Mouse (Mus musculus): ENCODE measurements around the gene Ptov1. TPM values are rescaled to one million over a fixed set of nuclear protein-coding genes. Genes with fewer than 3 reads are reported as not detected.
A peak's percentile ranks its signal among the peaks of the same experiment; 100 is the strongest.

Ptov1 gene
- polyA plus RNA-seq, 1 experiment from 2014 or later, result 350 TPM

GRCm38 (mm10) chr7:44840426-44840825, 29.2 kb downstream of the Ptov1 start:
- Histone ChIP-seq H3K4me1 (ENCODE audit: control insufficient read depth, insufficient read depth, low read length) (peaks cover 5% of the 10 kb centered on the region; the same call in 1 of the 2 replicates), H3K9me3 (replicated peaks; ENCODE audit: control insufficient read depth, low read length) (no peaks in the 10 kb centered on the region), H3K27me3 (ENCODE audit: control insufficient read depth, insufficient read depth, low read length) (peaks cover 9% of the 10 kb centered on the region), H3K4me2 (ENCODE audit: low read depth, low read length) (peak overlapping the region; percentile 61), H3K4me3 (ENCODE audit: low read depth, low read length) (no peak overlapping the region), H3K27ac (replicated peaks; ENCODE audit: low read depth, low read length) (no peak overlapping the region), H3K36me3 (replicated peaks; ENCODE audit: control insufficient read depth, insufficient read depth, low read depth, low read length) (peaks cover 8% of the 10 kb centered on the region), H3K9ac (replicated peaks; ENCODE audit: low read length) (no peak overlapping the region)
- 59% methylated on average over 14 of the region's 14 CpGs for WGBS
- ATAC-seq (replicated peaks; ENCODE audit: insufficient number of reproducible peaks, low FRiP score, low TSS enrichment, low read depth), result no peak
- no peak for DNase-seq (ENCODE audit: low spot score)

GRCm38 (mm10) chr7:44839491-44840191, 29.9 kb downstream of the Ptov1 start:
- peak overlapping the region; percentile 23 for H3K4me3 ChIP-seq (ENCODE audit: low read depth, low read length)
- H3K4me2 ChIP-seq (ENCODE audit: low read depth, low read length), result peak overlapping the region; percentile 61
- DNase-seq (ENCODE audit: low spot score), result peak; percentile 54
- no peak overlapping the region; the same call in 1 of the 2 replicates for H3K27ac ChIP-seq (replicated peaks; ENCODE audit: low read depth, low read length)
- H3K27me3 ChIP-seq (ENCODE audit: control insufficient read depth, insufficient read depth, low read length), result peaks cover 9% of the 10 kb centered on the region
- no peaks in the 10 kb centered on the region for H3K9me3 ChIP-seq (replicated peaks; ENCODE audit: control insufficient read depth, low read length)
- H3K9ac ChIP-seq (replicated peaks; ENCODE audit: low read length), result peak overlapping the region; percentile 47
- peaks cover 8% of the 10 kb centered on the region for H3K36me3 ChIP-seq (replicated peaks; ENCODE audit: control insufficient read depth, insufficient read depth, low read depth, low read length)
- H3K4me1 ChIP-seq (ENCODE audit: control insufficient read depth, insufficient read depth, low read length), result peaks cover 5% of the 10 kb centered on the region; the same call in 1 of the 2 replicates
- WGBS, result 1% methylated on average over 58 of the region's 58 CpGs
- ATAC-seq (replicated peaks; ENCODE audit: insufficient number of reproducible peaks, low FRiP score, low TSS enrichment, low read depth), result peak; percentile 24

GRCm38 (mm10) chr7:44839171-44839490, 30.5 kb downstream of the Ptov1 start:
- H3K4me1 ChIP-seq (ENCODE audit: control insufficient read depth, insufficient read depth, low read length), result peaks cover 5% of the 10 kb centered on the region; the same call in 1 of the 2 replicates
- no peak for ATAC-seq (replicated peaks; ENCODE audit: insufficient number of reproducible peaks, low FRiP score, low TSS enrichment, low read depth)
- H3K9me3 ChIP-seq (replicated peaks; ENCODE audit: control insufficient read depth, low read length), result no peaks in the 10 kb centered on the region
- peak overlapping the region; percentile 61 for H3K4me2 ChIP-seq (ENCODE audit: low read depth, low read length)
- peaks cover 9% of the 10 kb centered on the region for H3K27me3 ChIP-seq (ENCODE audit: control insufficient read depth, insufficient read depth, low read length)
- H3K4me3 ChIP-seq (ENCODE audit: low read depth, low read length), result peak overlapping the region; percentile 23
- DNase-seq (ENCODE audit: low spot score), result no peak
- WGBS, result 27% methylated on average over 11 of the region's 11 CpGs
- H3K27ac ChIP-seq (replicated peaks; ENCODE audit: low read depth, low read length), result no peak overlapping the region
- peaks cover 6% of the 10 kb centered on the region for H3K36me3 ChIP-seq (replicated peaks; ENCODE audit: control insufficient read depth, insufficient read depth, low read depth, low read length)
- H3K9ac ChIP-seq (replicated peaks; ENCODE audit: low read length), result no peak overlapping the region; the same call in 1 of the 2 replicates

- no peak overlapping the region for H3K27ac ChIP-seq (replicated peaks; ENCODE audit: low read depth, low read length)
- peaks cover 9% of the 10 kb centered on the region for H3K27me3 ChIP-seq (ENCODE audit: control insufficient read depth, insufficient read depth, low read length)
- WGBS, result 89% methylated on average over 6 of the region's 6 CpGs
- peaks cover 5% of the 10 kb centered on the region; the same call in 1 of the 2 replicates for H3K4me1 ChIP-seq (ENCODE audit: control insufficient read depth, insufficient read depth, low read length)
- H3K4me3 ChIP-seq (ENCODE audit: low read depth, low read length), result no peak overlapping the region
- no peaks in the 10 kb centered on the region for H3K9me3 ChIP-seq (replicated peaks; ENCODE audit: control insufficient read depth, low read length)
- H3K4me2 ChIP-seq (ENCODE audit: low read depth, low read length), result no peak overlapping the region
- ATAC-seq (replicated peaks; ENCODE audit: insufficient number of reproducible peaks, low FRiP score, low TSS enrichment, low read depth) (no peak), DNase-seq (ENCODE audit: low spot score) (no peak)
- no peak overlapping the region for H3K9ac ChIP-seq (replicated peaks; ENCODE audit: low read length)
- no peaks in the 10 kb centered on the region; the same call in 1 of the 2 replicates for H3K36me3 ChIP-seq (replicated peaks; ENCODE audit: control insufficient read depth, insufficient read depth, low read depth, low read length)
These were observed 31.5 kb downstream of the Ptov1 start for GRCm38 (mm10) chr7:44838073-44838472.

GRCm38 (mm10) chr7:44836423-44837053, 33.0 kb downstream of the Ptov1 start:
- H3K27me3 ChIP-seq (ENCODE audit: control insufficient read depth, insufficient read depth, low read length), result peaks cover 9% of the 10 kb centered on the region
- WGBS, result 81% methylated on average over 9 of the region's 9 CpGs
- no peak for ATAC-seq (replicated peaks; ENCODE audit: insufficient number of reproducible peaks, low FRiP score, low TSS enrichment, low read depth)
- no peaks in the 10 kb centered on the region for H3K9me3 ChIP-seq (replicated peaks; ENCODE audit: control insufficient read depth, low read length)
- DNase-seq (ENCODE audit: low spot score), result no peak
- no peak overlapping the region for H3K27ac ChIP-seq (replicated peaks; ENCODE audit: low read depth, low read length)
- no peak overlapping the region for H3K4me2 ChIP-seq (ENCODE audit: low read depth, low read length)
- H3K4me3 ChIP-seq (ENCODE audit: low read depth, low read length), result no peak overlapping the region
- H3K9ac ChIP-seq (replicated peaks; ENCODE audit: low read length), result no peak overlapping the region
- peaks cover 5% of the 10 kb centered on the region; the same call in 1 of the 2 replicates for H3K4me1 ChIP-seq (ENCODE audit: control insufficient read depth, insufficient read depth, low read length)
- no peaks in the 10 kb centered on the region; the same call in 1 of the 2 replicates for H3K36me3 ChIP-seq (replicated peaks; ENCODE audit: control insufficient read depth, insufficient read depth, low read depth, low read length)

- peaks cover 2% of the 10 kb centered on the region; the same call in 1 of the 2 replicates for H3K36me3 ChIP-seq (replicated peaks; ENCODE audit: control insufficient read depth, insufficient read depth, low read depth, low read length)
- no peak overlapping the region for H3K9ac ChIP-seq (replicated peaks; ENCODE audit: low read length)
- no peak for ATAC-seq (replicated peaks; ENCODE audit: insufficient number of reproducible peaks, low FRiP score, low TSS enrichment, low read depth)
- no peak overlapping the region for H3K27ac ChIP-seq (replicated peaks; ENCODE audit: low read depth, low read length)
- DNase-seq (ENCODE audit: low spot score), result no peak
- peaks cover 5% of the 10 kb centered on the region; the same call in 1 of the 2 replicates for H3K4me1 ChIP-seq (ENCODE audit: control insufficient read depth, insufficient read depth, low read length)
- no peaks in the 10 kb centered on the region for H3K9me3 ChIP-seq (replicated peaks; ENCODE audit: control insufficient read depth, low read length)
- peaks cover 9% of the 10 kb centered on the region for H3K27me3 ChIP-seq (ENCODE audit: control insufficient read depth, insufficient read depth, low read length)
- H3K4me3 ChIP-seq (ENCODE audit: low read depth, low read length), result no peak overlapping the region
- H3K4me2 ChIP-seq (ENCODE audit: low read depth, low read length), result no peak overlapping the region
- 56% methylated on average over 3 of the region's 3 CpGs for WGBS
These were observed 33.6 kb downstream of the Ptov1 start for GRCm38 (mm10) chr7:44836016-44836404.

GRCm38 (mm10) chr7:44835373-44836015, 34.1 kb downstream of the Ptov1 start:
- H3K4me1 ChIP-seq (ENCODE audit: control insufficient read depth, insufficient read depth, low read length), result peaks cover 5% of the 10 kb centered on the region; the same call in 1 of the 2 replicates
- no peak for ATAC-seq (replicated peaks; ENCODE audit: insufficient number of reproducible peaks, low FRiP score, low TSS enrichment, low read depth)

More at GRCm38 (mm10) chr7:44835373-44836015, 34.1 kb downstream of the Ptov1 start:
- DNase-seq (ENCODE audit: low spot score), result no peak
- Histone ChIP-seq H3K9ac (replicated peaks; ENCODE audit: low read length) (no peak overlapping the region), H3K27me3 (ENCODE audit: control insufficient read depth, insufficient read depth, low read length) (peaks cover 6% of the 10 kb centered on the region), H3K4me3 (ENCODE audit: low read depth, low read length) (no peak overlapping the region), H3K4me2 (ENCODE audit: low read depth, low read length) (no peak overlapping the region), H3K27ac (replicated peaks; ENCODE audit: low read depth, low read length) (no peak overlapping the region), H3K36me3 (replicated peaks; ENCODE audit: control insufficient read depth, insufficient read depth, low read depth, low read length) (peaks cover 8% of the 10 kb centered on the region; the same call in 1 of the 2 replicates), H3K9me3 (replicated peaks; ENCODE audit: control insufficient read depth, low read length) (no peaks in the 10 kb centered on the region)
- WGBS, result 100% methylated on average over 1 of the region's 1 CpGs

Measured in embryonic facial prominence, embryonic 11.5 days (tissue).